Mouse (Mus musculus): Measurements from ENCODE around the gene Dpm3.
"Not testable (repeated sequence)": the region's sequence is repeated elsewhere in the genome, so short reads cannot be mapped to it uniquely, and the experiment has no call there.

Gene Dpm3

GRCm38 (mm10) chr3:89259076-89259475 lies at the start of gene Dpm3:
Dpm3 (plus strand) TSS chr3:89259358.
- in situ Hi-C loops (cut with MboI, MseI), result no loop called here

DNA sequence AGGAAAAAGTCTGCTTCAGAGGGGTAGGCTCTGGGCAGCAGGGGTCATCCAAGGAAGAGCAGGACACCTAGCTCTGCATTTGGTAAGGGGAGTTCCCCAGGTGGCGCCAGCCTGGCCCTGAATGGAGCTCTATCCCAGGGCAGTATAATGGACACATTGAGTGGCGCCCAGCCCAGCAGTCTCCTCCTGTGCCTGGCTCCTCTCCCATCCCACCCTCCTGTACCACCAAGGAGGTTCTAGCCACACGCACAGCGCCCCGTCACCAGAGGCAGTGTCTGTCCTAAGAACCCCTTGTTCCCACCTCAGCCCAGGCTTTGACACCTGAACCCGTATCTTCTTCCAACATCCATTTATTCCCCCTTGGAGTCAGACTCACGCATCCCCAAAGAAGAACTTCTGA lies 49.4 kb upstream of the Dpm3 start:
- in situ Hi-C loops (cut with MboI, MseI), result no loop called here

DNA sequence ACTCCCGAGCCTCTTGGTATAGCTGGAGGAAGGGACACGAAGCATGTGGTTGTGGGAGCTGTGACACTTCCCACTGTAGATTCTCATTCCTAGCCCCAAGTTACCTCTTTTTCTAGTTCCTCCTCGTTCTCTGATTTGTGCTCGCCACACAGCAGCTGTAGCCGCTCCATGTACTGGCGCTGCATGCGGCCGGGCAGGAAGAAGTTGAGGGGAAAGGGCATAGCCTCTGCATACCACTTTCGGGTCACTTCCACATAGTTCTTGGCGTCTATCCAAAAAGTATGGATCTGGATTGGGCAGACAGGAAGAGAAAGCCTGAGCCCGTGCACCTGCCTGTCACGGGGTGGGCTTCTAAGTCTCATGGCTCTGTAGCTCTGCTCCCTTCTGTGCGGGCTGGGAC lies 49.0 kb upstream of the Dpm3 start:
- in situ Hi-C loops (cut with MboI, MseI), result no loop called here

- in situ Hi-C loops (cut with MboI, MseI), result no loop called here
Measured at GRCm38 (mm10) chr3:89210731-89211130, 48.4 kb upstream of the Dpm3 start.

DNA sequence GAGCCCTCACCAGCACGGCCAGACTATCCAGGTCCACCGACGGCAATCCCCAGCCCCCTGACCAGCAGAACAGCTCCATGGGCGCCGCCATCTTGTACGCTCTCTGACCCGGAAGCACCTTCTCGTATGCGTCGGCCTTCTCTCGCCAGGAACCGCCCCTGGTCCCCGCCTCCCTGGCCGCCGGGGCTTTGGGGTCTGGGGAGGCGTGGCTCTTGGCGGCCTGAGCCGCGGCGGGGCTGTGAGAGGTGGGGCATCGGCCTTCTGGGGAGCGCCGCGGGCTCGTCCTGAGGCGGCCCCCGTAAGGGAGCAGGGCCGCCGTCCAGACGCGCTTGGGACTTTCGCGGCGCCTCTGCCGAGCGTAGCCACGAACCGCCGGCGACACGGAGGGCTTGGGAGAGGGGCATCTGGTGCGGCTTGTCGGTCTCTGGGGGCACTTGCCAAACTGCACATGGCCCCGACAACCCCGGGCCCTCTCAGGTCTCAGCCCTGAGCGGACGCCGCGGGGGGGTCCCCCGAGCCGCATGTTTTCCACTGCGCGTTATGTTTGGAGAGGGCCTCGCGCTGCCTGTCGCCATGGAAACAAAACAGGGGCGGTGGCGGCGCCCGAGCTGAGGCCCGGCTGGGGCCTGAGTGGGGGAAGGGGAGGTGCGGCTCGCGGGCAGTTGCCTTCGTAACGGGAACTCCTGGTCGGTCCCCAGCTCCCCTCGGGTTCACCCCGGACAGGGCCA lies 45.2 kb upstream of the Dpm3 start:
- in situ Hi-C loops (cut with MboI, MseI), result no loop called here

DNA sequence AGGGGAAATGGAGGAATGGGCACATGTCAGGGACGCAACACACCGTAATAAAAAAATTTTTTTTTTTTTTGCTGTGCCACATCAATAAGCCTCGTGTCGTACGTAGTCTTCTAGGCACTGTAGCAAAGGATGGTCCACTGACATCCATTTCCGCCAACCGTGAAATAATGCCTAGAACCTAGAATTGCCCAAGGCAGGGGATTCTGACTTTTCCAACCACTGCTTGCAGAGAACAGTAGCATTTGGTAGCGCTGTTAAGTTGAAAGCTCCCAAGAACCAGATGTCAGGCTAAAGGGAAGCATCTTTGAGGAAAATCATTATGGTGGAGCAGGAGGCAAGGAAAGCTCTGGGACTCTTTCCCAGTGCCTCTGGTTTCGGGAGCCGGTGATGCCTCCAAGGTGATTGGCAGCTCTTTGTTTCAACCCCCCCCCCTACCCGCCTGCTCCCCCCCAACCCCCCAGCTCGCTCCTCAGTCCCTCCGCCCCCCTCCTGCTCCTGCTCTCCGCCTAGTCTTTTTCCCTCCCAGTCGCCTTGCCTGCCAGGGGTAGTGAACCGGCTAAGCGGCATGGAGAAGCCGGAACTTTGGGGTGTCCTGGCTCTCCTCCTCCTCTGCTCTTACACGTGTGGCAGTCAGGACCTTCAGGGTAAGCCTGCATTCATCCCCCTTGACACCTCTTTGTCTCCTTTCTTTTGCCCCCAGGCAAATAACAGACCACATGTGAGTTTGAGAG lies 44.3 kb upstream of the Dpm3 start, which contains the start of gene Thbs3:
Gene Thbs3, plus strand, starts transcription at position 500 of the 731 bp plus-strand sequence.
- in situ Hi-C loops (cut with MboI, MseI), result no loop called here

DNA sequence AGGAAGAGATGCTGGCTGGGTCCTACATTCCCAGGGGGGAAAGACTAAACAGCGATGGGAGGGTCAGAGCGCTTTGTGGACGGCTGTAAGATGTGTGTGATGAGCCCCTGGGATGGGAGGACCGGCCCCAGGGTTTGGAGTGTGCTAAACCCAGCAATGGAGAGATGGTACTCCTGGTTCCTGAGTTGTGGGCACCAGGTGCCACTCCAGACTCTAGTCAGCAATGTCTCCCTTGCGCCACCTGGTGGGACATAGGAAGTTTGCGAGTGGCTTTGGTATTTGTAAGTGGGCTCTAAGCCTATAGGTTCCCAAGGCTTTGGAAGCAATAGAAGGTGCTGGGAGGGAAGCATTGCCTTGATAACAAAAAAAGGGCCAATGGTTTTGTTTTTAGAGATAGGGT lies 43.3 kb upstream of the Dpm3 start:
- in situ Hi-C loops (cut with MboI, MseI), result no loop called here

- in situ Hi-C loops (cut with MboI, MseI), result not testable (repeated sequence)
Measured at GRCm38 (mm10) chr3:89216407-89216806, 42.8 kb upstream of the Dpm3 start.

- in situ Hi-C loops (cut with MboI, MseI), result no loop called here
Measured at GRCm38 (mm10) chr3:89218271-89218670, 40.9 kb upstream of the Dpm3 start.

- in situ Hi-C loops (cut with MboI, MseI), result no loop called here
Measured at GRCm38 (mm10) chr3:89219546-89219945, 39.6 kb upstream of the Dpm3 start.

DNA sequence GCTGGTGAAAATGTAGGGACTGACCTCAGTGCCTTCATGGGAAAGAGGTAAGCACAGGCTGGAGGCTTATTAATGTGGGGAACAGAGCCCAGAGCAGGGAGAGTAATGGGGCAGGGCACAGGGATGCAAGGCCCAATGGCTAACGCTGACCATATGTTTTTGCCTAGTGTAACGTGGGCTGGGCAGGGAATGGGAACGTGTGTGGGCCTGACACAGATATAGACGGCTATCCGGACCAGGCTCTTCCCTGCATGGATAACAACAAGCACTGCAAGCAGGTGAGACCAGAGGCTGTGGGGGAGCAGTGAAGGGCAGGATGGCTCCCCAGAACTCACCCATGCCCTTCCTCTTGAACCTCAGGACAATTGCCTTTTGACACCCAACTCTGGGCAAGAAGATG lies 38.0 kb upstream of the Dpm3 start:
- in situ Hi-C loops (cut with MboI, MseI), result no loop called here

DNA sequence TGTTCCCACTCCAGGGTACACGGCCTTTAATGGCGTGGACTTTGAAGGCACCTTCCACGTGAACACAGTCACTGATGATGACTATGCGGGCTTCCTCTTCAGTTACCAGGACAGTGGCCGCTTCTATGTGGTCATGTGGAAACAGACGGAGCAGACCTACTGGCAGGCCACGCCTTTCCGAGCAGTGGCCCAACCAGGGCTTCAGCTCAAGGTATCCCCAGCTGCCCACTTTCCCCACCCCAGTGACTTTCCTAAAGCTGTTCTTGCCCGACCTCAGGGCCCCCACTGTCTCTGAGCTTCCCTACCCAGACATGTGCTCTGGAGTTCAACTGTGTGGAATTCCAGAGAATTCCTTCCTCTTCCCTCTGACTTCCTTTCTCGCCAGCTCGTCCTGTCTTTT lies 34.4 kb upstream of the Dpm3 start:
- in situ Hi-C loops (cut with MboI, MseI), result no loop called here

DNA sequence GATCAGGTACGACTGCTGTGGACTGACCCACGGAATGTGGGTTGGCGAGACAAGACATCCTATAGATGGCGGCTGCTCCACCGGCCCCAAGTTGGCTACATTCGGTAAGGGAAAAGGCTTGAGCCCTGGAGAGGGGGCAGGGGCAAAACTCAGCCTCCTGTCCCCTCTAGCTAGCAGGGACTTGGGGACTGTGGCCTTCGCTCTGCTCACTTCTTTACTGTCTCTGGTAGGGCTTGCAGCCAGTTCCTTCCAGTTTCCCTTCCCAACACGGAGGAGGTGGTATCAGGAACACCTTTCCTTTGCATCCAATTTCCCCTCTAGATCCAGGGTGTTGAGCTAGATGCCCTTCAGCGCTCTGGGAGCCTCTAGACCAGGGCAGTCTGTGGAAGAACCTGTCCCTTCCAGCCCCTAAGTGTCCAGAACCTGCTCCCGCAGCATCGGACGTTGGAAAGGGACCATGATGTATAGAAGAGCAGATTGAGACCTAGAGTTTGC lies 33.8 kb upstream of the Dpm3 start:
- in situ Hi-C loops (cut with MboI, MseI), result no loop called here

GRCm38 (mm10) chr3:89225918-89226317 lies 33.2 kb upstream of the Dpm3 start:
- in situ Hi-C loops (cut with MboI, MseI), result no loop called here

DNA sequence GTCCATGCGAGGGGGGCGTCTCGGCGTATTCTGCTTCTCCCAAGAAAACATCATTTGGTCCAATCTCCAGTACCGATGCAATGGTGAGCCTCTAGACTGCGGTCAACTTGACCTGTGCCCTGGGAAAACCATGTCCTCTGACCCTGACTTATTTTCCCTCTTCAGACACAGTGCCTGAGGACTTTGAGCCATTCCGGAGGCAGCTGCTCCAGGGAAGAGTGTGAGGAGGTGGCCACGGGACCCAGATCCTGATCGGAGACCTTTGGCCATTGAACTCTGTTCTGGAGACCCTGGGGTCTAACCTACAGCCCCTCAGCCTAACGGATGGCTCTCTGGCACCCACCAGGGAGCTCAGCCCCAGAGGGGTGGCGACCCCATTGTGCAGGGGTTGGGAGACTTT lies 32.8 kb upstream of the Dpm3 start:
- in situ Hi-C loops (cut with MboI, MseI), result no loop called here

GRCm38 (mm10) chr3:89226900-89227299 lies 32.3 kb upstream of the Dpm3 start, which contains the start of gene Mtx1:
Mtx1 (minus strand) TSS chr3:89227088.
- in situ Hi-C loops (cut with MboI, MseI), result no loop called here

DNA sequence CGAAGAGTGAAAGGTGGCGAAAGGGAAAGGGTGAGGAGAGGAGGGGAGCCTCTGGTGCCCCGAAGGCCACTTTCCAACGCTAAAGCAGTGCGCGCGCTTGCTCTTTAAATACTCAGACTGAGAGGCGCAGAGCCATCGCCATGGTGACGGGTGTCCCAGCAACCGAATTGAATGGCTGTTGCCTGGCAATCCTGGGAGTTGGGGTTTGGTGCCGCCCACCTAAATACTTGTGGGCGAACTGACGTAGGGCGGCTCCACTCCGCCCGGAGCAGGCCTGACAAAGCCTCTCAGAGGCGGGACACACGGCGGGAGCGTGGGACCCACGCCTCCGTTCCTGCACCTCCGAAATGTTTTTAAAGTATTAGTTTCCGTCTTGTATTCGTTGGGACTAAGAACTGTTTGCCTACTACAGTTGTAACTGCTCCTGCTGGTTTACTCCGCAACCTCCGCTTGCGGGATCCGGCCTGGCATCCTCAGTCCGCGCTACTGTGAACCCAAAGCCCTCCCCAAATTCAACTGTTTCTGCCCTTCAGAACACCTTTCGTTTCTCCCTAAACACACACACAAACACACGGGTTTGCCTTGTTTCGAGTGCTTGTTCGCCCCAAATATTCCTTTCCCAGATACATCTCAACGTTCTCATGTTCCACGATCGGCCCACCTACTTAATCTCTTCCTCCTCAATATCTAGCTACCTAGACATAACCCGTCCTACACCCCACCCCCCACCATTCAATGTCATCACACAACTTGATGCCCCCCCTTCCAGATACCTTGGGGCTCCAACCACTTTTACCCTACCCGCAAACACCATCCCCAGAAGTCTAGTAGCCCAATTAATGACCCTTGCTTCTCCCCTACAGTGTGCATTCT lies 31.6 kb upstream of the Dpm3 start:
- in situ Hi-C loops (cut with MboI, MseI), result no loop called here

DNA sequence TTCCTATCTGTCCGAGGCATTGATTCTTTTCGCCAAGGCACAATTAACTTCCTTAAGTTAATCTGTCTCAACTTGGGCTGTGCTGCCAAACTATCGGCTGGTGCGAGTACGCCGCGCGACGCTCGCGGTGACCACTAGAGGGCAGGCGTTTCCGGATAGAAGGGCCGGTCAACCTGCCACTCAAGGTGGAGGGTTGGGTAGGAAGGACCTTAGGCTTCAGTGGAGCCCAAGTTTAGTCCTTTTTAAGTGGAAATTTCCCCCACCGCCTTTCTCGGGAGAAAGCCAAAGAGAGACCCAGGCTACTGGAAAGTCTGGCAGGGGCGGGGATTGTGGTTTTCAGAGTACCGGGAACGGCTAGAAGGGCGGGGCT lies 31.0 kb upstream of the Dpm3 start:
- in situ Hi-C loops (cut with MboI, MseI), result no loop called here

DNA sequence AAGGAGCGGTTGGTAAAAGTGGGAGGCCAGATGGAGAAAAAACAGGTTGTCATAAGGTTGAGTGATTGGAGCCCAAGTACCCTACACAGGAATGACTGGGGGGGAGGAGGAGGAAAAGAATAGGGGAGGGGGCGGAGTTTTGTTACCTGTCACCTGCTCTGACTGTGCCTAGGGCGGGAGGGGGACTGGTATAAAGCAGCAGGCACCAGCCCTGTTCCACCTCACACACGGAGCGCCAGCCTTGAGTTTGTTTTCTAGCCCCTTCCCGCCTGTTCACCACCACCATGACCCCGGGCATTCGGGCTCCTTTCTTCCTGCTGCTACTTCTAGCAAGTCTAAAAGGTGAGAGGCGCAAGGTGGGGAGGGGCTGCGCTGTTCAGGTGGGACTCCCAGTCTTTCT lies 30.3 kb upstream of the Dpm3 start, which contains the start of gene Muc1:
Gene Muc1, plus strand, starts transcription at position 222 of the 400 bp plus-strand sequence.
- in situ Hi-C loops (cut with MboI, MseI), result no loop called here

- in situ Hi-C loops (cut with MboI, MseI), result no loop called here
Measured at GRCm38 (mm10) chr3:89229276-89229675, 29.9 kb upstream of the Dpm3 start.

- in situ Hi-C loops (cut with MboI, MseI), result no loop called here
Measured at GRCm38 (mm10) chr3:89230561-89230960, 28.6 kb upstream of the Dpm3 start.

- in situ Hi-C loops (cut with MboI, MseI), result no loop called here
Measured at GRCm38 (mm10) chr3:89231345-89231744, 27.8 kb upstream of the Dpm3 start.
